Mouse (Mus musculus): Measurements from ENCODE around the gene Clip2. TPM values are rescaled to one million over a fixed set of nuclear protein-coding genes. Genes with fewer than 3 reads are reported as not detected.
A peak's percentile ranks its signal among the peaks of the same experiment; 100 is the strongest.

The Clip2 gene
- total RNA-seq (2018; cell fraction: chromatin; rRNA removed): 10 to 100 TPM; 11.8 to 85.0 (median 49.1) TPM
- 10 to 100 TPM; 12.8 to 32.5 (median 20.5) TPM for total RNA-seq (2018; cell fraction: cytosol; rRNA removed)
- total RNA-seq (2018; cell fraction: nucleus; rRNA removed): 10 to 100 TPM; 18.9 to 60.9 (median 39.2) TPM
- 12.7 to 25.8 TPM (median 14.6 TPM) in 3 replicates for polyA plus RNA-seq (2018)

GRCm38 (mm10) chr5:134552110-134552972, at the start of gene Clip2:
Gene Clip2 (minus strand): TSS chr5:134552434.
- Histone ChIP-seq H3K36me3 (ENCODE audit: inconsistent target) (no peaks in the 10 kb centered on the region), H3K4me3 (ENCODE audit: inconsistent target) (peak within 1 kb of the TSS; percentile 59), H3K27ac (peak within 1 kb of the TSS; percentile 32; the same call in 1 of the 2 replicates), H3K79me2 (ENCODE audit: inconsistent target) (peaks cover 44% of the 10 kb centered on the region)
- 7% methylated on average over 50 of the region's 61 CpGs for WGBS (ENCODE audit: missing documents)

- peaks cover 88% of the 10 kb centered on the region for H3K36me3 ChIP-seq (ENCODE audit: inconsistent target)
- 95% methylated on average over 10 of the region's 10 CpGs for WGBS (ENCODE audit: missing documents)
- no peaks in the 10 kb centered on the region; the same call in 1 of the 2 replicates for H3K79me2 ChIP-seq (ENCODE audit: inconsistent target)
- no peak overlapping the region for H3K27ac ChIP-seq
- no peak overlapping the region for H3K4me3 ChIP-seq (ENCODE audit: inconsistent target)
Observed at GRCm38 (mm10) chr5:134597711-134598110, 45.5 kb upstream of the Clip2 start.

GRCm38 (mm10) chr5:134593093-134593492, 40.9 kb upstream of the Clip2 start:
- Histone ChIP-seq H3K36me3 (ENCODE audit: inconsistent target) (peaks cover 71% of the 10 kb centered on the region), H3K4me3 (ENCODE audit: inconsistent target) (no peak overlapping the region), H3K27ac (no peak overlapping the region), H3K79me2 (ENCODE audit: inconsistent target) (no peaks in the 10 kb centered on the region)
- WGBS (ENCODE audit: missing documents): 92% methylated on average over 9 of the region's 9 CpGs

- no peak overlapping the region for H3K27ac ChIP-seq
- WGBS (ENCODE audit: missing documents): 56% methylated on average over 10 of the region's 11 CpGs
- H3K79me2 ChIP-seq (ENCODE audit: inconsistent target): no peaks in the 10 kb centered on the region; the same call in 1 of the 2 replicates
- no peak overlapping the region for H3K4me3 ChIP-seq (ENCODE audit: inconsistent target)
- peaks cover 66% of the 10 kb centered on the region for H3K36me3 ChIP-seq (ENCODE audit: inconsistent target)
Observed at GRCm38 (mm10) chr5:134592026-134592581, 39.9 kb upstream of the Clip2 start.

GRCm38 (mm10) chr5:134589900-134590299, 37.7 kb upstream of the Clip2 start:
- 24% methylated on average over 3 of the region's 3 CpGs for WGBS (ENCODE audit: missing documents)
- H3K79me2 ChIP-seq (ENCODE audit: inconsistent target): peaks cover 20% of the 10 kb centered on the region
- no peak overlapping the region for H3K4me3 ChIP-seq (ENCODE audit: inconsistent target)
- no peak overlapping the region for H3K27ac ChIP-seq
- peaks cover 50% of the 10 kb centered on the region for H3K36me3 ChIP-seq (ENCODE audit: inconsistent target)

GRCm38 (mm10) chr5:134584798-134585197, 32.6 kb upstream of the Clip2 start:
- Histone ChIP-seq H3K36me3 (ENCODE audit: inconsistent target) (peaks cover 9% of the 10 kb centered on the region; the same call in 1 of the 2 replicates), H3K4me3 (ENCODE audit: inconsistent target) (no peak overlapping the region), H3K27ac (peak overlapping the region; percentile 73), H3K79me2 (ENCODE audit: inconsistent target) (peaks cover 36% of the 10 kb centered on the region)
- WGBS (ENCODE audit: missing documents): 16% methylated on average over 5 of the region's 5 CpGs

GRCm38 (mm10) chr5:134583884-134584213, 31.6 kb upstream of the Clip2 start:
- peaks cover 36% of the 10 kb centered on the region for H3K79me2 ChIP-seq (ENCODE audit: inconsistent target)
- peak overlapping the region; percentile 73 for H3K27ac ChIP-seq
- H3K36me3 ChIP-seq (ENCODE audit: inconsistent target): peaks cover 9% of the 10 kb centered on the region; the same call in 1 of the 2 replicates
- peak overlapping the region; percentile 86; the same call in 1 of the 2 replicates for H3K4me3 ChIP-seq (ENCODE audit: inconsistent target)
- WGBS (ENCODE audit: missing documents): 11% methylated on average over 3 of the region's 3 CpGs

GRCm38 (mm10) chr5:134583006-134583883, 31.0 kb upstream of the Clip2 start:
- peak overlapping the region; percentile 86 for H3K4me3 ChIP-seq (ENCODE audit: inconsistent target)
- WGBS (ENCODE audit: missing documents): 20% methylated on average over 15 of the region's 15 CpGs
- H3K36me3 ChIP-seq (ENCODE audit: inconsistent target): peaks cover 9% of the 10 kb centered on the region; the same call in 1 of the 2 replicates
- H3K79me2 ChIP-seq (ENCODE audit: inconsistent target): peaks cover 36% of the 10 kb centered on the region
- H3K27ac ChIP-seq: peak overlapping the region; percentile 73

GRCm38 (mm10) chr5:134582221-134582907, 30.1 kb upstream of the Clip2 start:
- 9% methylated on average over 24 of the region's 30 CpGs for WGBS (ENCODE audit: missing documents)
- Histone ChIP-seq H3K27ac (peak overlapping the region; percentile 73), H3K4me3 (ENCODE audit: inconsistent target) (peak overlapping the region; percentile 86), H3K36me3 (ENCODE audit: inconsistent target) (peaks cover 7% of the 10 kb centered on the region; the same call in 1 of the 2 replicates), H3K79me2 (ENCODE audit: inconsistent target) (peaks cover 36% of the 10 kb centered on the region)

GRCm38 (mm10) chr5:134581146-134581545, 28.9 kb upstream of the Clip2 start, which contains the start of gene Rfc2:
Gene Rfc2 (plus strand): TSS chr5:134581366.
- no peak within 1 kb of the TSS for H3K27ac ChIP-seq
- H3K36me3 ChIP-seq (ENCODE audit: inconsistent target): no peaks in the 10 kb centered on the region
- no peak within 1 kb of the TSS for H3K4me3 ChIP-seq (ENCODE audit: inconsistent target)
- 96% methylated on average over 5 of the region's 5 CpGs for WGBS (ENCODE audit: missing documents)
- H3K79me2 ChIP-seq (ENCODE audit: inconsistent target): peaks cover 28% of the 10 kb centered on the region

- no peak overlapping the region for H3K27ac ChIP-seq
- H3K79me2 ChIP-seq (ENCODE audit: inconsistent target): peaks cover 16% of the 10 kb centered on the region
- WGBS (ENCODE audit: missing documents): 83% methylated on average over 3 of the region's 3 CpGs
- H3K36me3 ChIP-seq (ENCODE audit: inconsistent target): no peaks in the 10 kb centered on the region
- H3K4me3 ChIP-seq (ENCODE audit: inconsistent target): no peak overlapping the region
Observed at GRCm38 (mm10) chr5:134579135-134579534, 26.9 kb upstream of the Clip2 start.

GRCm38 (mm10) chr5:134577534-134577933, 25.3 kb upstream of the Clip2 start:
- Histone ChIP-seq H3K27ac (no peak overlapping the region), H3K4me3 (ENCODE audit: inconsistent target) (no peak overlapping the region), H3K36me3 (ENCODE audit: inconsistent target) (no peaks in the 10 kb centered on the region), H3K79me2 (ENCODE audit: inconsistent target) (no peaks in the 10 kb centered on the region)
- 97% methylated on average over 7 of the region's 7 CpGs for WGBS (ENCODE audit: missing documents)

- 93% methylated on average over 14 of the region's 14 CpGs for WGBS (ENCODE audit: missing documents)
- no peaks in the 10 kb centered on the region for H3K79me2 ChIP-seq (ENCODE audit: inconsistent target)
- H3K4me3 ChIP-seq (ENCODE audit: inconsistent target): no peak overlapping the region
- H3K27ac ChIP-seq: no peak overlapping the region
- no peaks in the 10 kb centered on the region for H3K36me3 ChIP-seq (ENCODE audit: inconsistent target)
Observed at GRCm38 (mm10) chr5:134576517-134577220, 24.4 kb upstream of the Clip2 start.
